Mouse (Mus musculus) intestine, postnatal 0 days (tissue): ENCODE measurements at regions not wholly inside any gene's neighbourhood (a gene's known extent, or its start where the extent isn't known, plus 50 kb on each side); places are given as distances from the start of the nearest gene placed in this dataset.

Experiments used
- ATAC-seq: fragments of 200-750 bp; cut with Nextera tagmentation; 2 replicates; pipeline ENCODE4 v1.8.0; 2017; ENCODE audit warnings: mild to moderate bottlenecking, moderate TSS enrichment, moderate library complexity
- H3K27ac ChIP-seq: fragments of 300-500 bp; sonication (generic); 2 replicates; pipeline ENCODE4 v1.5.1; 2014; ENCODE audit warnings: mild to moderate bottlenecking, low read depth, low read length, moderate library complexity
- H3K27me3 ChIP-seq: fragments of 300-500 bp; sonication (generic); replicated peaks from 2 replicates; pipeline ENCODE4 v1.6.1; 2014; ENCODE audit warnings: low read length, mixed read lengths; ENCODE audit not compliant: control insufficient read depth, insufficient read depth
- H3K36me3 ChIP-seq: fragments of 300-500 bp; sonication (generic); 2 replicates; pipeline ENCODE4 v1.6.1; 2014; ENCODE audit warnings: mild to moderate bottlenecking, moderate library complexity; ENCODE audit not compliant: control insufficient read depth, insufficient read depth
- H3K4me1 ChIP-seq: fragments of 300-500 bp; sonication (generic); replicated peaks from 2 replicates; pipeline ENCODE4 v1.6.1; 2014; ENCODE audit warnings: antibody characterized with exemption, low read length, mixed read lengths; ENCODE audit not compliant: control insufficient read depth, insufficient read depth
- H3K4me2 ChIP-seq: fragments of 300-500 bp; sonication (generic); replicated peaks from 2 replicates; pipeline ENCODE4 v1.6.1; 2014; ENCODE audit warnings: low read depth, mild to moderate bottlenecking, moderate library complexity
- H3K4me3 ChIP-seq: fragments of 300-500 bp; sonication (generic); 2 replicates; pipeline ENCODE4 v1.5.1; 2014; ENCODE audit warnings: low read depth, low read length
- H3K9ac ChIP-seq: fragments of 300-500 bp; sonication (generic); 2 replicates; pipeline ENCODE4 v1.6.1; 2014; ENCODE audit warnings: mild to moderate bottlenecking, low read depth, low read length
- H3K9me3 ChIP-seq: fragments of 300-500 bp; sonication (generic); 2 replicates; pipeline ENCODE4 v1.6.1; 2016; ENCODE audit warnings: mixed run types; ENCODE audit not compliant: control insufficient read depth
- CTCF ChIP-seq: sonication (generic); IDR thresholded peaks from 2 replicates; pipeline ENCODE4 v1.5.1; 2016; ENCODE audit warnings: low read depth, mild to moderate bottlenecking, control low read depth, antibody characterized with exemption, moderate library complexity
- WGBS: fragments of 180-500 bp; shearing (Covaris S2); extraction: QIAGEN DNeasy Blood & Tissue Kit; methylation state at CpG from one replicate; pipeline ENCODE4 v1.1.7; 2014; 5-methylcytosine and 5-hydroxymethylcytosine counted together

GRCm38 (mm10) chr3:81802096-81802495, 130.3 kb upstream of the Ctso start:
- no peak for ATAC-seq
- WGBS: 73% methylated on average over 2 of the region's 2 CpGs
- Histone ChIP-seq H3K36me3 (no peaks in the 10 kb centered on the region), H3K27me3 (no peaks in the 10 kb centered on the region), H3K9ac (no peak overlapping the region), H3K4me2 (no peak overlapping the region), H3K27ac (no peak overlapping the region), H3K9me3 (no peaks in the 10 kb centered on the region), H3K4me3 (no peak overlapping the region), H3K4me1 (no peaks in the 10 kb centered on the region)
- no peak for TF ChIP-seq CTCF

- no peak overlapping the region for H3K9ac ChIP-seq
- H3K4me1 ChIP-seq: no peaks in the 10 kb centered on the region
- WGBS: 47% methylated on average over 4 of the region's 4 CpGs
- H3K4me3 ChIP-seq: no peak overlapping the region
- no peak for ATAC-seq
- H3K27me3 ChIP-seq: no peaks in the 10 kb centered on the region
- no peak overlapping the region for H3K4me2 ChIP-seq
- H3K9me3 ChIP-seq: no peaks in the 10 kb centered on the region
- TF ChIP-seq CTCF: no peak
- no peak overlapping the region for H3K27ac ChIP-seq
- H3K36me3 ChIP-seq: no peaks in the 10 kb centered on the region
Observed at GRCm38 (mm10) chr3:81805745-81806144, 126.7 kb upstream of the Ctso start.

GRCm38 (mm10) chr3:81809604-81810003, 122.8 kb upstream of the Ctso start:
- no peaks in the 10 kb centered on the region for H3K4me1 ChIP-seq
- H3K4me2 ChIP-seq: no peak overlapping the region
- ATAC-seq: no peak
- H3K4me3 ChIP-seq: no peak overlapping the region
- no peak for TF ChIP-seq CTCF
- H3K27ac ChIP-seq: no peak overlapping the region
- 85% methylated on average over 2 of the region's 2 CpGs for WGBS
- no peaks in the 10 kb centered on the region for H3K36me3 ChIP-seq
- no peaks in the 10 kb centered on the region for H3K27me3 ChIP-seq
- no peak overlapping the region for H3K9ac ChIP-seq
- H3K9me3 ChIP-seq: no peaks in the 10 kb centered on the region

GRCm38 (mm10) chr3:81820304-81820703, 112.1 kb upstream of the Ctso start:
- no peak for TF ChIP-seq CTCF
- Histone ChIP-seq H3K27me3 (no peaks in the 10 kb centered on the region), H3K36me3 (no peaks in the 10 kb centered on the region), H3K4me2 (no peak overlapping the region), H3K9me3 (no peaks in the 10 kb centered on the region), H3K4me1 (no peaks in the 10 kb centered on the region), H3K27ac (no peak overlapping the region), H3K4me3 (no peak overlapping the region), H3K9ac (no peak overlapping the region)
- ATAC-seq: no peak
- 71% methylated on average over 2 of the region's 2 CpGs for WGBS

GRCm38 (mm10) chr3:81829525-81829924, 102.9 kb upstream of the Ctso start:
- no CpG with 5 or more reads among the region's 2 CpGs for WGBS
- Histone ChIP-seq H3K27ac (no peak overlapping the region), H3K4me2 (no peak overlapping the region), H3K4me3 (no peak overlapping the region), H3K9ac (no peak overlapping the region), H3K36me3 (no peaks in the 10 kb centered on the region), H3K27me3 (no peaks in the 10 kb centered on the region), H3K4me1 (no peaks in the 10 kb centered on the region), H3K9me3 (no peaks in the 10 kb centered on the region)
- TF ChIP-seq CTCF: no peak
- no peak for ATAC-seq

- Histone ChIP-seq H3K4me1 (no peaks in the 10 kb centered on the region), H3K4me3 (no peak overlapping the region), H3K36me3 (no peaks in the 10 kb centered on the region), H3K9ac (no peak overlapping the region), H3K27ac (no peak overlapping the region), H3K9me3 (no peaks in the 10 kb centered on the region), H3K27me3 (no peaks in the 10 kb centered on the region), H3K4me2 (no peak overlapping the region)
- no peak for ATAC-seq
- no peak for TF ChIP-seq CTCF
Observed at GRCm38 (mm10) chr3:81829966-81830599, 102.3 kb upstream of the Ctso start.
